Mouse (Mus musculus) cerebellum, adult 2 months (tissue): ENCODE data around the gene Elk3. TPM values are rescaled to one million over a fixed set of nuclear protein-coding genes. Genes with fewer than 3 reads are reported as not detected.

Experiments used
- DNase-seq, 2 experiments: peaks; one replicate each; pipeline ENCODE4 v3.0.0; 2021
- H3K27ac ChIP-seq: fragments of 200-500 bp; 2 replicates; pipeline ENCODE4 v1.5.1; 2012; ENCODE audit warnings: low read length, control low read depth, inconsistent platforms; ENCODE audit not compliant: insufficient read depth
- H3K27me3 ChIP-seq: fragments of 200-500 bp; 2 replicates; pipeline ENCODE4 v1.6.1; 2012; ENCODE audit warnings: inconsistent platforms, mild to moderate bottlenecking, low read length, moderate library complexity; ENCODE audit not compliant: control insufficient read depth, insufficient read depth
- H3K4me1 ChIP-seq: fragments of 200-500 bp; 2 replicates; pipeline ENCODE4 v1.6.1; 2011; ENCODE audit warnings: low read length; ENCODE audit not compliant: control insufficient read depth, insufficient read depth
- H3K4me3 ChIP-seq: fragments of 200-500 bp; replicated peaks from 2 replicates; pipeline ENCODE3; 2011; ENCODE audit warnings: mild to moderate bottlenecking, low read depth, low read length, control low read depth; ENCODE audit not compliant: insufficient read depth
- CTCF ChIP-seq: fragments of 200-500 bp; IDR thresholded peaks from 2 replicates; pipeline ENCODE4 v1.5.1; 2011; ENCODE audit warnings: low read depth, mild to moderate bottlenecking, control low read depth, low read length, moderate library complexity, borderline replicate concordance; ENCODE audit not compliant: insufficient read depth
- POLR2A ChIP-seq: fragments of 200-500 bp; IDR thresholded peaks from 2 replicates; pipeline ENCODE4 v1.6.1; 2011; ENCODE audit warnings: low read length, control low read depth, borderline replicate concordance; ENCODE audit not compliant: insufficient read depth
- WGBS: fragments of 180-500 bp; shearing (Covaris S2); methylation state at CpG from one replicate; pipeline ENCODE4 v1.1.7; 2018; 5-methylcytosine and 5-hydroxymethylcytosine counted together
- polyA plus RNA-seq: library from polyadenylated mRNA; depleted of rRNA; stranded (reverse); fragments of >200 nt; gene quantifications from 2 replicates; pipeline ENCODE4 v1.2.3, GENCODE M21; 2012

The Elk3 gene
- polyA plus RNA-seq, 1 experiment, result 5.9 TPM

DNA sequence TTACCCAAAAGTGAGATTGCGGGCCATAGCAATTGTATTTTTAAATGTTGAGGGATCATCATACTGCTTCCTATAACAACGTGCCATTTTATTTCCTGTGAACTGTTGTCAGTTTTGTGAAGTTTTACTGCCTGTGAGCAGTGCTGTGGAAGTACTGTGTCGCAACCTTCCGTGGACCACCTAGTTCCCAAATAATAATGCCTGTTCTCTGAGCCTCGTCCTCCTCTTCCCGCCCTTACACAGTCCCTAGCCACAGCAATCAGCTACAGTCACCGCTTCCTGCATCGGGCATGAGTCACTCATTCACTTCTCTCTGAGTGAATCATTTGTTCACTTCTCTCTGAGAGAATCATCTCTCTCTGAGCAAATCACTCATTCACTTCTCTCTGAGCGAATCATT, 76.2 kb downstream of the Elk3 start:
- TF ChIP-seq CTCF (no peak), POLR2A (no peak)
- Histone ChIP-seq H3K4me3 (no peak overlapping the region), H3K4me1 (no peaks in the 10 kb centered on the region; the same call in none of the 2 replicates), H3K27ac (no peak overlapping the region), H3K27me3 (no peaks in the 10 kb centered on the region)
- 93% methylated on average over 9 of the region's 9 CpGs for WGBS
- DNase-seq, result no peak

DNA sequence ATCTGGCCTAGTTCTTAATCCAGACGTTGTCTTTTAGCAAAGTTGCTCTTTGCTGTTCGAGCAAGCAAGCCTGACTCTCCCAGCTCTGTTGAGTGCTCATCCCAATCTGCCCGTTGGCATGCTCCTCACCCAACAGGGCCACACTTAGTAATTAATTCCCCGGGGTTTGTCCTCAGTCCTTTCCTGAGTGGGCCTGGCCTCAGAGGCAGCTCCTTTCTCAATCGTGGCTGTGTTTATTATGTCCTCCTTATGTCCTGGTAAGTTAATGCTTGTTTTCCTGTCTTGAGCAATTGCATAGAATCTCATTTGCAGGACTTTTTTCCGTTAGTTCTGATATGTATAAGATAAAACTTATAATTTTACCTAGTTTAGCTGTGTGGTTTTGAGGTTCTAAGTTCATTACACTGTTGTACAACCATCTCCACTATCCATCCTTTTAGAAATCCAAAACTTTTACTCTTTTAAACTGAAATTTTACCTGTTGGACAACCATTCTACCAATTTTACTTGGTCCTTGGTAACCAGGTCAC, 77.2 kb downstream of the Elk3 start:
- Histone ChIP-seq H3K4me3 (no peak overlapping the region), H3K27me3 (no peaks in the 10 kb centered on the region), H3K27ac (no peak overlapping the region), H3K4me1 (no peaks in the 10 kb centered on the region; the same call in none of the 2 replicates)
- 61% methylated on average over 6 of the region's 6 CpGs for WGBS
- no peak for TF ChIP-seq POLR2A
- no peak for DNase-seq

DNA sequence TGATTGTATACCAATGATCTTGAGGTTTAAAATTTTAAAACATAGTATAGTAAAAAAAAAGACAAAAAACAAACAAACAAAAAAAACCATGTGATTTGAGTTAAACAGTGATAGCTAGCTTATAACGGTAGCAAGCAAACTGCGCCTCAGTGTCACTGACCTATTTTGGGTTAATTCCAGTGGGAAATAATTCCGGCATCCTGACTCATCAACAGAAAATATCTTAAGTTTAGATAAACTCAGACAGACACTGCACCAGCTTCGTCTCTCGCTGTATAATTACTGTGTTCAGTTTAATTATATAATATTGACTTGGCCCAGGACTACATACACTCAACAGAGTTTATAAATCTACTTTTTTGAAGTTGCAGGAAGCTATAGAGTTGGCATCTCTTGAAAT, 79.0 kb downstream of the Elk3 start:
- no peak for DNase-seq
- no peak overlapping the region for H3K27ac ChIP-seq
- TF ChIP-seq POLR2A, result no peak
- TF ChIP-seq CTCF, result no peak
- no peaks in the 10 kb centered on the region; the same call in none of the 2 replicates for H3K4me1 ChIP-seq
- no peak overlapping the region for H3K4me3 ChIP-seq
- WGBS, result 69% methylated on average over 5 of the region's 5 CpGs
- H3K27me3 ChIP-seq, result no peaks in the 10 kb centered on the region

DNA sequence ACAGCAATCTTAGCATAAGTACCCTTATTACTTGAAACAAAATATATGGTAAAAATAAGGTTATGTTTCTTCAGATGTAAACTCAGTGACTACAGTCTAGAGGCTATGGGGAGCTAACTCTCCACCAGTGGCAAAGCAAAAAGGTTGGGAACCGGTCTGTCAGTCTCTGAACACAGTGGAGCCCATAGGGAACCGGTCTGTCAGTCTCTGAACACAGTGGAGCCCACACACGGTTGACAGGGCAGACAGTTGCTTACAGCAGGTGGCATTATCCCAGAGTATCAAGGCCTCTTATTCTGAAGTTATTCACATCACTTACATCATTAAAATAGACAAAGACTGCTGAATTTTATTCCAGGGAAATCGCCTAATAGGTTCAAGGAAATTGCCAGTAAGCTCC, 79.4 kb downstream of the Elk3 start:
- DNase-seq, result peak in 1 of 2 experiments; percentile 25
- Histone ChIP-seq H3K27me3 (no peaks in the 10 kb centered on the region), H3K4me1 (no peaks in the 10 kb centered on the region; the same call in none of the 2 replicates), H3K27ac (no peak overlapping the region), H3K4me3 (no peak overlapping the region)
- TF ChIP-seq POLR2A, result no peak
- no peak for TF ChIP-seq CTCF
- 40% methylated on average over 4 of the region's 4 CpGs for WGBS

DNA sequence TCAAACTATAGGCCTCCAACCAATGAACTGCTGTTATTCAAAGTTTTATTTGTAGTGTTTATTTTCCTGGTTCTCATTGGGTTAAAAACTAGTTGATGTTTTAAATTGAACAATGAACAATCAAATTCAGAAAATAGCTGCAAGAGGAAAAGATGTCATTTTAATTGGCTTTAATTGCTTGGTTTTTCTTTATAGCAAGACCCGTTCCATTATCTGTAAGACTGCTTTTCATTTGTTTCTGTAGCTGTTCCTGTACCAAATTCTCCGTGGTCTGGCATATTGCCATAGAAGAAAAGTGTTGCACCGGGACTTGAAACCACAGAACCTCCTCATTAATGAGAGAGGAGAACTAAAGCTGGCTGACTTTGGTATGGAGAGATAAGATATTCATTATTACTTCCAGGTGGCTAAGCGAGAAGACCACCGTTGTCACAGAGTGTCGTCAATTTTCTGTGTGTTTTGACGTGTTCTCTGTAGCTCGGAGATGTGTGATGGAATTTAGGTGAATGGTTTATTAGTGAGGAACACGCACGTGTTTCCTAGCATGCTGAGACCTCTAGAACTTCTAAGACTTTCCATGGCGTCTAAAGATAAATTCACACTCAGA, 82.4 kb downstream of the Elk3 start:
- no peak for TF ChIP-seq POLR2A
- TF ChIP-seq CTCF, result no peak
- no peak overlapping the region for H3K27ac ChIP-seq
- no peaks in the 10 kb centered on the region; the same call in none of the 2 replicates for H3K4me1 ChIP-seq
- WGBS, result 74% methylated on average over 11 of the region's 11 CpGs
- H3K4me3 ChIP-seq, result no peak overlapping the region
- H3K27me3 ChIP-seq, result no peaks in the 10 kb centered on the region
- DNase-seq, result no peak

DNA sequence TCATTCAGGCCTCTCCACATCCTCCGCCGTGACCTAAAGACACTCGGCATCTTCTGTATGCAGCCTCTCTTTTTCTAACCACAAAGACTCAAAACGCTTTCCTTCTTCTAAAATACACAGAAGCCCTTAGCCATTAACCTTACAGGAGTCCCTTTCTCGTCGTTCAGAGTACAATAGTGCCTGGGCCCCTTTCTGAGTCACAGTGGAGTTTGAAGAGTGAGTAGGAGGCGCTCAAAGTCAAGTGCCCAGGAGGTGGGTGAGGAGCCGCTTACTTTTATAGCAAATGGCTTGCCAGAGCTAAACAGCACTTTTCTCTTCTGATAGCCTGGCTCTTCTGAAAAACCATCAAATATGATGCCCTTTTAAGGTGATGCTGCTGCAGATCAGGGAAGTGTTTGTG, 83.0 kb downstream of the Elk3 start:
- no peak overlapping the region for H3K27ac ChIP-seq
- no peak for TF ChIP-seq CTCF
- no peak for TF ChIP-seq POLR2A
- H3K4me3 ChIP-seq, result no peak overlapping the region
- DNase-seq, result no peak
- 78% methylated on average over 8 of the region's 8 CpGs for WGBS
- H3K27me3 ChIP-seq, result no peaks in the 10 kb centered on the region
- H3K4me1 ChIP-seq, result no peaks in the 10 kb centered on the region; the same call in none of the 2 replicates

DNA sequence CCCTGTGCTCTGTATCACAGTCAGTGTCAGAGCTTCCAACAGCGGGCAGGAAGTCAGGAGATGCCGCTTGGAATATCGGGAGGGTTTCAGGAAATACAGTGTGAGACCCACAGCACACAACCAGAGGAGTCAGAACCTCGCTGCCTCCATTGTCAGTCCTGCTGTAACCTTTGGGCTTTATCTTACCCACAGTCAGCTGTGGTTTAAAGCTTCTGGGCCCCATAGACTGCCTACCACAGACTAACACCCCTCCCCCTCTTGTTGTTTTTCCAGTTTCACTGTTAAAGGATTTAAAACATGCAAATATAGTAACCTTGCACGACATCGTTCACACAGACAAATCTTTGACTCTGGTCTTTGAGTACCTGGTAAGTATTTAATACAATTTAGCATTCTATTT, 85.2 kb downstream of the Elk3 start:
- DNase-seq, result no peak
- Histone ChIP-seq H3K4me1 (no peaks in the 10 kb centered on the region; the same call in 1 of the 2 replicates), H3K27me3 (no peaks in the 10 kb centered on the region), H3K27ac (no peak overlapping the region), H3K4me3 (no peak overlapping the region)
- TF ChIP-seq CTCF, result no peak
- TF ChIP-seq POLR2A, result no peak
- WGBS, result 90% methylated on average over 6 of the region's 6 CpGs

DNA sequence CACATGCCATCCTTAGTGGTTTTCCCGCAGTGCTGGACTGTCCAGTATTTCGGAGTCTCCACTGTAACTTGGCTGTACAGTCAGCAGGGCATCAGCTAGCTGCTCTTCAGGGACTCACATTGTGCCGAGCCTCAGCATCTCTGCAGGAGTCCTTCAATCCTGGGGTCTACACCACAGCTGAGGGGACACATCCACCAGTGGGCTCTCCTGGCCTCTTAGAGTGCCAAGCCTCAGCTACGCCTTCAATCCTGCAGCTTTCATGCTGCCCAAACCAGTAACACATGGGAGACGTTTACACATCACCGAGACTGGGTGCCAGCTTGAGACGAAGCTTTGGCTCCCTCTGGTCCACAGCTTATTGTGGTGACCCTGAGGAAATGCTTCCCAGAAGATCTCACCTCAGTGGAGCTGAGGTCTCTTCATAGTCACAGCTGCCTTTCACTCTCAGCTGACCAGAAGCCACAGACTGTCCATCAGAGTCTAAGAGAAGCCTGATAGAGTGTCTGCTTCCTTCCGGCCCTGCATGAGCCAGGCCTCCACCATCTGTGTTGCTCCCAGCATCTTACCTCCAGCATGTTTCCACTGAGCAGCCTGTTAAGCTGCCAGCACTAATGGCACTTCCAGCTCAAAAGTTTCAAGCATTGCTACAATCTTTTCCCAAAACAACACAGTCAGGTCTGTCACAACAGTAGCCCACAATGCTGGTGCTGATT, 95.7 kb downstream of the Elk3 start:
- peak; percentile 54 to 65 for DNase-seq
- WGBS, result 17% methylated on average over 8 of the region's 8 CpGs
- Histone ChIP-seq H3K4me3 (no peak overlapping the region), H3K27me3 (no peaks in the 10 kb centered on the region), H3K27ac (peak overlapping the region; percentile 41), H3K4me1 (peaks cover 22% of the 10 kb centered on the region)
- no peak for TF ChIP-seq CTCF
- no peak for TF ChIP-seq POLR2A
